Mouse (Mus musculus) macrophage (primary cell): Measurements from ENCODE around the gene Dlgap4. TPM values are rescaled to one million over a fixed set of nuclear protein-coding genes. Genes with fewer than 3 reads are reported as not detected.

Experiments
- H3K27ac ChIP-seq: fragments of 350-480 bp; formaldehyde crosslinking; 2 replicates; pipeline ENCODE4 v1.9.0; 2021
- H3K36me3 ChIP-seq: fragments of 350-480 bp; formaldehyde crosslinking; 2 replicates; pipeline ENCODE4 v1.9.0; 2021; ENCODE audit errors: inconsistent target
- H3K4me3 ChIP-seq: fragments of 350-480 bp; formaldehyde crosslinking; 2 replicates; pipeline ENCODE4 v1.9.0; 2021; ENCODE audit errors: inconsistent target
- H3K79me2 ChIP-seq: fragments of 350-480 bp; formaldehyde crosslinking; 2 replicates; pipeline ENCODE4 v1.9.0; 2021; ENCODE audit errors: inconsistent target
- WGBS: methylation state at CpG from one replicate; pipeline ENCODE4 v1.1.7; 2026; ENCODE audit warnings: inconsistent platforms; ENCODE audit not compliant: missing documents; 5-methylcytosine and 5-hydroxymethylcytosine counted together
- polyA plus RNA-seq: library from polyadenylated mRNA; stranded (reverse); fragments of 250-400 nt; gene quantifications from 3 replicates; pipeline ENCODE4 v1.2.4, GENCODE M21; 2018; ENCODE audit warnings: inconsistent platforms

Dlgap4 gene
- polyA plus RNA-seq, 1 experiment from 2014 or later: 88.0 TPM

DNA sequence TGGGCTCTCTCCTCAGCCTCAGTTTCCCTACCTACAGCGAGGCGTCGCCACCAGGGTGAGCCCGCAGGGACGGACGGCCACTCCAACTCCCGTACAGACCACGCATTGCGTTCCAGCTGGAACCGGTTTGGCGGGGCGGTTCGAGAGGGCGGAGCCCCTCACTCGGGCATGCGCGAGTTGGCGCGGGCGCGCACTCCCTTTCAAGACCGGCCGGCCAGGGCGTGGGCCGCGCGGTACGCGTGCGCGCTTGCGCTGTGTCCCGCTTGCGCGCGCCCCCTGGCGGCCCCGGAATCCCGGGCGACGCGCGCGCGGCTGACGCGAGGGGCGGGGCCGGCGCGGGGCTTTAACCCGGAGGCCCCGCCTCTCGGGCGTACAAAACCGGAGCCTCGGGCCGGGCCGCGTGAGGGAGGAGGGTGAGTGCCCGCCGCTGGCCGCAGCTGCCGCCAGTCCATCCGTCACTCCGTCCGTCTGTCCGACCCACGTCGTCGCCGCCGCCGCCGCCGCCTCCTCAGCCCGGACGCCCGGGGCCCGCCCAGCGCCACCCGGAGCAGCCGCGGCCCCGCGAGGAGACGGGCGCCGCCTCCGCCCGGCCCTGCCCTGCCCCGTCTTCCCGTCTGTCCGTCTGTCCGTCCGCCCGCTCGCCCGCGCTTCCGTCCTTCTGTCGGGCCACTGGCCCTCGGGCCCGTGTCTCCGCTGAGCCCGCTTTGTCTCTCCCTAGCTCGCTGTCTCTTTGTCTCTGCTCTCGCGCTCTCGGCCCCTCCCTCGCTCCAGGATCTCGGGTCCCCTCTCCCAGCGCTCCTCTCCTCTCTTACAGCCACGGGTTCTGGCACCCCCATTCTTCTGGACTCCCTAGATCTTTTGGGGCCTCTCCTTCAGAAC lies 107.4 kb downstream of the Dlgap4 start:
- Histone ChIP-seq H3K36me3 (no peaks in the 10 kb centered on the region), H3K4me3 (peak overlapping the region; percentile 95), H3K27ac (peak overlapping the region; percentile 79), H3K79me2 (peaks cover 48% of the 10 kb centered on the region)
- WGBS: 1% methylated on average over 86 of the region's 114 CpGs

DNA sequence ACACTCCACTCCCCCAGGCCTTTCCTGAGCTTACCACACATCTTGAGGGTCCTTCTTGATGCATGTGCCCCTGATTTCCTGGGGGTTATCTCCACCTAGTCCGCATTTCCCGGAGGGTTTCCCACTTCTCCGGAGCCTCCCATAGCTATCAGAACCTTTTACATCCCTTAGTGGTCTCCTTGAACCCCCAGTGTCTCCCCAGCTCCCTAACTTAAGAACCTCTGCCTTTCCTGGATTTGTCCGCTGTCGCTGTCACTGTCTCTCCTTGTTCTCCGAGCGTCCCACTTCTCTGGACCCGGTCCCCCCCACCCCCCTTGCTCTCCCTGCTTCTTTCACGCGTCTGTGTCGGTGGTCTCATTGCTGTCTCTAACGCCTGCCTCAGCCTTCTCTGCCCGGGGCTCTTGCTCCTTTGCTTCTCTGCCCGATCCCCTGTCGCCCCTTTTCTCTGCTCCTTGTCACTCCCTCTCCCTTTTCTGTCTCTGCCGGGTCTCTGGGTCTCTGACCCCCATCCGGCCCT lies 108.1 kb downstream of the Dlgap4 start:
- peak overlapping the region; percentile 95 for H3K4me3 ChIP-seq
- H3K27ac ChIP-seq: peak overlapping the region; percentile 79
- peaks cover 55% of the 10 kb centered on the region for H3K79me2 ChIP-seq
- 2% methylated on average over 17 of the region's 17 CpGs for whole genome bisulfite sequencing
- no peaks in the 10 kb centered on the region for H3K36me3 ChIP-seq

DNA sequence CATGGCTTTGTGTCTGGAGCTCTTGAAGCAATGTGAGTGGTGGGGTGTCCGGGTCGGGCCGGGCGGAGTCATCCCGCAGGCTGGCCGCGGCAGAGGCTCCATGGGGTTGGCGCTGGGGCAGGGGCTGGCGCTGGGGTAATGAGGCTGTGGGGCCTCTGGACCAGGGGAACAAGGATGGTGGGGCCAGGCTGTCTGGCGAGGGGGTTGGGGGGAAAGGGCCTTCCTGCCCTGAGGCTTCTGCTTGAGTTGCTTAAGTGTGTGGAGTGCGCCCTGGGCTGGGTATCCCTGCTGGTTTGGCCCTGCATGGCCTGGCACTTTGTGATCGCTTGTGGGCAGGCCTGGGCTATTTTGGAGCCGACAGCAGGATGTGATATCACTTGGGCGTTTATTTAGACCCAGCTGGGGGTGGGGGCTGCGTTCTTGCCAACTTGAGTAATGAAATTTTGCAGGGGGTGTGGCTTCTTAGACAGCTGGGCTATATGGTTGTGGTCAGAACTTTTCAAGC lies 108.6 kb downstream of the Dlgap4 start:
- H3K79me2 ChIP-seq: peaks cover 60% of the 10 kb centered on the region
- H3K4me3 ChIP-seq: peak overlapping the region; percentile 95
- H3K36me3 ChIP-seq: no peaks in the 10 kb centered on the region
- whole genome bisulfite sequencing: 3% methylated on average over 15 of the region's 15 CpGs
- peak overlapping the region; percentile 79 for H3K27ac ChIP-seq

DNA sequence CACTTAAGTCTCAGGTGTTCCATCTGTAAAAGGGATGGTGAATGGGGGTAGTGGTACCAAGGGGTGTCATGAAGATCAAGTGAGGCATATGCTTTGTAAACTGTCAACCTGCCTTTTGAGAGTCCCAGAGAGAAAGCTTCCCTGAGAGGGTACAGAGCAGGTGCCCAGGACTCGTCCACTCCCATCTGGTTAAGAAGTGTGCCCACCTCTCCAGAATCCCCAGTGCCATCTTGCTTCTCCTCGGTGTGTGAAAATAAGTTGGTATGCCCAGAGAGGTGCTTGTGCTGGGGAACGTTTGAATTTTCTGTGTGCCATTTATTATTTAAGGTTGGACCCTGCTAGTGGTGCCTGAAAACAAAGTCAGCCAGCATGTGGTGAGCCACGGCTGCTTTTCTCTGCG lies 109.2 kb downstream of the Dlgap4 start:
- 71% methylated on average over 5 of the region's 5 CpGs for WGBS

DNA sequence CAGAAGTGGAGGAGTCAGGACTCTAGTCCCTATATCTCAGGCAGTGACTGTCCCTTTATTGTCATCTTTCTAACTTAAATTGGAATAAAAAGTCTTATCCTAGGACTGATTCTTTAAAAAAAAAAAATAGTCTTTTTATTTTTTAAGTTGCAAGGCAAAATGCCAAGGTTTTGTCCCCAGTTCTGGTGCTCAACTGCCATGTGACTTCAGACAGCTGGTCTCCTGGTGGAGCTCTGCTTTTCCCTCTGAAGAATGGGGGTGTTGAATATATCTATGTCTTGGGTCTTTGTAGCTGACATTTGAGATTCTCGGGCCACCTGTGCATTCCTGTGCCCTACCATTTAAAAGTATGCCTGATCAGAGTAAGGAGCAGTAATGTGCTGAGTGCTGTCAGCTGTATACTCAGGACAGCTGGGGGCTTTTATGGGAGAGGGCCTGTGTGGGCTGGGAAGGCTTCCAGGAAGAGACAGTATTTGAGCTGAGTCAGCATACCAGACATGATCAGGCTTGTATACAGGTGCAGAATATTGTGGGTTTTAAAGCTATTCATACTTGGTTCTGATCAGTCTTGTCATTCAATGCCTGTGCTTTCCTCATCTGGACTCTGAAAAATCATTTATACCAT lies 110.5 kb downstream of the Dlgap4 start:
- WGBS: 100% methylated on average over 1 of the region's 1 CpGs
- no peak overlapping the region for H3K4me3 ChIP-seq

More for the DNA sequence above, 109.2 kb downstream of the Dlgap4 start:
- H3K27ac ChIP-seq: no peak overlapping the region
- H3K36me3 ChIP-seq: no peaks in the 10 kb centered on the region
- peak overlapping the region; percentile 95; the same call in 1 of the 2 replicates for H3K4me3 ChIP-seq
- H3K79me2 ChIP-seq: peaks cover 66% of the 10 kb centered on the region

DNA sequence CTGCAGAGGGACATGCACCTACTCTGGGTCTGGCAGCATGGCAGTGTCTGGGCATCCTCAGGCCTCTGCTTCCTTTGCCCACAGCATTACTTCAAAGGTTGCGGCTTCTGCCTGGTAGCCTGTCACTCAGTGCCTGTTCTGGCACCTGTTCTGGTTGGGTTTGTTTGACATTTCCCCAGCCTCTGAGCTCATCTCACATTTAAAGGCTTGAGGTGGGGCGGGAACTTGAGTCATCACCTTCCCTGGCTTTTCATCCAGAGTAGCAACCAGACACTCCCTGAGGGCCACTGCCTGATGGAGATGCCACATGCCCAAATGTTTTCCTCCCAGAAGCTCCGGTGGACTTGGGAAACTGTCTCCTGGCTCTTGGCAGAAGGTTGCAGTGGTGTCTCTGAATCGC lies 111.4 kb downstream of the Dlgap4 start:
- WGBS: 94% methylated on average over 4 of the region's 4 CpGs
- Histone ChIP-seq H3K27ac (no peak overlapping the region), H3K4me3 (no peak overlapping the region), H3K79me2 (peaks cover 82% of the 10 kb centered on the region), H3K36me3 (no peaks in the 10 kb centered on the region)

More for the DNA sequence above, 110.5 kb downstream of the Dlgap4 start:
- H3K79me2 ChIP-seq: peaks cover 79% of the 10 kb centered on the region
- no peaks in the 10 kb centered on the region for H3K36me3 ChIP-seq
- H3K27ac ChIP-seq: no peak overlapping the region

DNA sequence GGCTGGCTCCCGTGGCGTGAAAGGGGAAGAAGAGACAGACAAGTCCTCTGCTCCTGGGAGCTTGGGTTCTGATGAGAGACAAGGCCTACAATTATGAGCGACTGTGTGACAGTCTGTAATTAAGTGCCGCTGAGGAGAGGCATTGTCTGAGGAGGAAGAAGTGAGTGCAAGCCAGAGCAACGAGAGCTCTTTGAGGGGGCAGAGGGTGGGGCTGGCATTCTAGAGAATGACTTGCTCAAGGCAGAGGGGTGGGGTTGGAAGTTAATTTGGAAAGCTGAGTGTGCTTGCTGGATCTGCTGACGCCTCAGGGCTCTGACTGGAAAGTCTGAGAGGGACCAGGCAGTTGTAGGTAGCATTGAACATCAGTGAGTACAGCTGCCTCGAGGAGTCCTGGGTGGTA lies 112.8 kb downstream of the Dlgap4 start:
- peaks cover 89% of the 10 kb centered on the region for H3K79me2 ChIP-seq
- peak overlapping the region; percentile 15; the same call in 1 of the 2 replicates for H3K27ac ChIP-seq
- WGBS: 63% methylated on average over 7 of the region's 7 CpGs
- no peak overlapping the region for H3K4me3 ChIP-seq
- H3K36me3 ChIP-seq: no peaks in the 10 kb centered on the region

DNA sequence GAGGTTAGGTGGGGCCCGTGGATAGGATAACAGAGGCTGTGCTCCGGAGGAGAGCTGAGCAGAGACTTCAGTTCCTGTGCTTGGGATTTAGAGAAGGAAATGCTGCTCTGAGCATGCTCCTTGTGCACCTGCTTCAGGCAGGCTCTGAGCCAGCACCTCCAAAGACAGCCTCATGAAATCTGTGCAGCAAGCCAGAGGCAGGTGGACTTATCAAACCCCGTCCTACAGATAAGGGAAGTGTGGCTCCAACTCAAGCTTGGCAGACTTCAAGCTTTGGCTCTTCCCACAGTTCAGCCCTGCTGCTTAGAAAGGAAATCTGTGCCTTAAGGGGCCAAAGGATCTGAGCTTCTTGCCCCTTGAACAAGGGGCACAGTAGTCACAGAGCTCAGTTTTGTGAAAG lies 113.4 kb downstream of the Dlgap4 start:
- no peak overlapping the region for H3K4me3 ChIP-seq
- H3K79me2 ChIP-seq: peaks cover 89% of the 10 kb centered on the region
- H3K27ac ChIP-seq: peak overlapping the region; percentile 15; the same call in 1 of the 2 replicates
- no peaks in the 10 kb centered on the region for H3K36me3 ChIP-seq
- WGBS: 62% methylated on average over 3 of the region's 3 CpGs

DNA sequence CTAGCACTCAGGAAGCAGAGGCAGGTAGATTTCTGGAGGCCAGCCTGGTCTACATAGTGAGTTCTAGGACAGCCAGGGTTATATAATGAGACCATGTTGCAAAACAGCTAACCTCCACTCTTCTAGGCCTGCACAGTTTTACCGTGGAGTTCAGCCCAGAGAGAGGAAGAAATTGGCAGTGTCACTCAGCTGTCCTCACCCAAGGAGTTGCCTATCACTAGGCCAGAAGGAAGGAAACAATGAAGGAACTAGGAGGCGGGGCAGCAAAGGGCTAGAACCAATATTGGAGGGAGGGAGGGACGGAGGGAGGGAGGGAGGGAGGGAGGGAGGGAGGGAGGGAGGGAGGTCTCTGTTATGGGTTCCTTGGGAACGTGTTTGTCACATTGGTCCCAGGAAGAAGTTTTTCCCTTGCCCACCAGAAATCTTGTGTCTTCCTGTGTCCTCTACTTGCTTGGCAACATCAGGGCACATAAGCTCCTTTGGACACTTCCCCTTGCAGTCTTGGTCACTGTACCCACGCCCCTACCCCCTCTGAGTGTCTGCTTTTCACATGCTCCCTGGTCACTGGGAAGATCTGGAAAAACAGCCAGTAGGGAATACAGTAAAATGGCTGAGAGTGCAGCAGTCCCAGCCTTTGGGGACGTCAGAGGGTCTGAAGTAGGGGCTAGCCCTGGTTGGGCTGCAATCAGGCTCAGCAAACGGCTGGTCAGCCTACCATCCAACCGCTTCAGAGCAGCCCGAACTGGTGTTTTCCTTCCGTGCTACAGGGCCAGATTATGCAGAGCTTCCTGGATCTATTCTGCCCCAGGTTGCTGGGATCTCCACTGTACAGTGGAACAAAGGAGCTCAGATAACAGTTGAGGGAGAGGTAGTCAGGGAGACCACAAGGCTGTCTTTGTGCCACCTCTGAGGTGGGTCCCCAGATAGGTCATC lies 116.3 kb downstream of the Dlgap4 start:
- peaks cover 89% of the 10 kb centered on the region for H3K79me2 ChIP-seq
- 2% methylated on average over 8 of the region's 10 CpGs for WGBS
- no peaks in the 10 kb centered on the region for H3K36me3 ChIP-seq
- H3K27ac ChIP-seq: peak overlapping the region; percentile 89
- peak overlapping the region; percentile 62 for H3K4me3 ChIP-seq

DNA sequence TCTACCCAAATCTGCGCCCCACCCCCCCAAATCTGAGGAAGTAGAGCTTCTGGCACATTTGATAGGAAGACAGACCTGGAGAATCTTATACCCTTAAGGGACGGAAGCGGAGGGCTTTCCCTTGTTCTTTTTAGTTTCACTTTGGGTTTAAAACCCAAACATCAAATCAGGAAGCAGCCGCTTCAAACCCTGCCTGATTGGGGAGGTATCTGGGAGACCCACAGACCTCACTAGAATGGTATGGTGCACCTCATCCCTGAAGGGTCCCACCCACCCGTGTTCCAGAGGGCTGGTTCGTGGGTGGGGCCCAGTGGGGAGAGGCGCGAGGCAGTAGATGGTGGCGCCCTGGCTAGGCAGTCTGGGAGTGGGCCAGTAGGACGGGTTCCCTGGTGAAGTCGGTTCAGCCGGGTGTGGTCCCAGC lies 117.0 kb downstream of the Dlgap4 start:
- no peaks in the 10 kb centered on the region for H3K36me3 ChIP-seq
- WGBS: 3% methylated on average over 12 of the region's 12 CpGs
- peak overlapping the region; percentile 62 for H3K4me3 ChIP-seq
- peaks cover 89% of the 10 kb centered on the region for H3K79me2 ChIP-seq
- H3K27ac ChIP-seq: peak overlapping the region; percentile 89

DNA sequence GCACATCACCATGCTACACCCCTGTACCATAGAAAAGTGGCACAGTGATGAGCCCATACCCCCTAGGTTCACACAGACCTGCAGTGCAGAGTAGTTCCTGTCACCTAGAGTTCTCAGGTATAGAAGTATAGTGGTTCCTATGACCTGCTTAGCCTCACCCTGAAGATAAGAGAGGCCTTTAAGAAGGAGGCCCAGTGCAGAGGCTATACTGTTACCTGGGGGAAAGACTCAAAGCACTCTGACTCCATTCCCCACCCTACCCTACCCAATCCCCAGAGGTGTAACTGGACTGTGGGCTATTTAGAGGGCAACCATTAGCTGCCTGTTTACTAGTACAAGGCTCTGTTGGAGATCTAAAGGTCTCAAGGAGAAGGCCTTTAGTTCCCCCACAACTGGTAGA lies 118.1 kb downstream of the Dlgap4 start:
- Histone ChIP-seq H3K36me3 (no peaks in the 10 kb centered on the region), H3K79me2 (peaks cover 89% of the 10 kb centered on the region), H3K27ac (no peak overlapping the region), H3K4me3 (no peak overlapping the region)

DNA sequence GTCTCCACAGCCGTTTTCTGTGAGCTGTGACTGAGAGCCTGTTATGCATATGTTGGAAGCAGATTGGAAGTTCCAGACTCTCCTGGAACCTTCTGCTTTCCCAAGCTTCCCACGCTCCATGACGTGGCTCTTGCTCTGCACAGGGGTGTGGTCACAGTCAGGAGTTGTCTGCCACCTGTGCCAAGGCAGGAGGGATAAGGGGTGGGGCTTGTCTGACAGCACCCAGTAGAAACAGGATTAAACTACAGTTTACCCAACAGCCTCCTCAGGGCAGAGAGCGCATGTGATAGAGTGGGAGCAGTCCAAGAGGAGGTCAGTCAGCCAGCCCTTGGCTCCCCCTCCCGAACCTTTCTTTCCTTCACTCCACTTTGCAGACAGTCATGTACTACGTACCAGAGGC lies 118.6 kb downstream of the Dlgap4 start:
- Histone ChIP-seq H3K27ac (no peak overlapping the region), H3K79me2 (peaks cover 89% of the 10 kb centered on the region), H3K4me3 (no peak overlapping the region), H3K36me3 (no peaks in the 10 kb centered on the region)
- 95% methylated on average over 6 of the region's 6 CpGs for WGBS

DNA sequence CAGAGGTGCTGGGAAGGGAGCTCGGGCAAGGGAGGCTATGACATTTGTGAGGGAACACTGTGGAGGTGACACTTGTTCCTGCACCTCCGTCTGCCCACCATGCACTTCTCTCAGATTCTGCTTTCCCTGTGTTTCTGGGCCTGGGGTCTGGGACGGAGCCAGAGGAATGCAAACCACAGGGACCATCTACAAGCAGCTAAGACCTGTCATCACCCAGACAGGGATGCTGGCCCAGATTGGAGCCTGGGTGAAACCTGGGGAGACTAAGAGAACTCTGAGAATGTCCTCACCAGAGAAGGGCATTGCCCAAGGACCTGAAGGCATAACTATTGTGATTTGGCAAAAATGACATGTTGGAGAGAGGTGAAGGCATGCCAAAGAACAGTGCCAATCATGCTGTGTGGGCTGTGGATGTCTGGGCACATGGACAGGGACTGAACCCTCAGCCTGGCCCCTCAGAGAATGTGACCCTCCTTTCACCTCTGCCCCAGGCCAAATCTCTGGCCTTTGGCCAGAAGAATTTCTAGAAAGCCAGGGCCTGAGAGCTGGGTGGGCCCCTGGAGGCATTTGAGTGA lies 122.3 kb downstream of the Dlgap4 start:
- no peaks in the 10 kb centered on the region for H3K36me3 ChIP-seq
- 95% methylated on average over 3 of the region's 3 CpGs for WGBS
- H3K27ac ChIP-seq: no peak overlapping the region
- H3K4me3 ChIP-seq: no peak overlapping the region
- H3K79me2 ChIP-seq: peaks cover 99% of the 10 kb centered on the region

DNA sequence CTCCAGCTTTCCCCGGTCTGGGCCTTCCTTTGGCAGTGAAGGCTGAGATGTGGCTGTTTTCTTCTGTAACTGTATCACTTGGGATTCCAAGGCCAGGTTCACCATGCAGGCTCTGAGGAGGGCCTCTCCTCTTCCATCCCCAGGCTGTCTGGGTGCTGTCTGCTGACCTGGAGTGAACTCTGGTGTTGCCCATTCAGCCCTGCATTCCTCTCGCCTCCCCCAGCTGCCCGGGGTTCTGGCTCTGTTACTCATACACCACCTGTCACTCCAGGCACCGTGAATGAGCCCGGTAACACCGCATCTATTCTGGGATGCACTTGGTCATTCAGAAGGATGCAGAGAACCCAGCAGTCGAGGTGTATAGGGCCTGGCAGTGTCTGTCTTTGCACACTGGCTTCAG lies 123.3 kb downstream of the Dlgap4 start:
- WGBS: 85% methylated on average over 7 of the region's 7 CpGs

More for the DNA sequence above, 123.3 kb downstream of the Dlgap4 start:
- Histone ChIP-seq H3K4me3 (no peak overlapping the region), H3K36me3 (no peaks in the 10 kb centered on the region), H3K27ac (no peak overlapping the region), H3K79me2 (peaks cover 99% of the 10 kb centered on the region)
